Mouse (Mus musculus) stomach, postnatal 0 days (tissue): ENCODE measurements around the gene Cxcl12.

Source experiments
- CTCF ChIP-seq: IDR thresholded peaks from 2 replicates; pipeline ENCODE4 v1.5.1; 2016; ENCODE audit warnings: antibody characterized with exemption, low read depth, mild to moderate bottlenecking, moderate library complexity
- EP300 ChIP-seq: optimal IDR thresholded peaks from 2 replicates; pipeline ENCODE3; 2016; ENCODE audit warnings: antibody characterized with exemption

GRCm38 (mm10) chr6:117176406-117176805 lies 8.1 kb downstream of the Cxcl12 start:
- TF ChIP-seq CTCF = peak; percentile 57
- TF ChIP-seq EP300 = no peak
